Mouse (Mus musculus) liver, postnatal 0 days (tissue): ENCODE measurements at regions not wholly inside any gene's neighbourhood (a gene's known extent, or its start where the extent isn't known, plus 50 kb on each side); places are given as distances from the start of the nearest gene placed in this dataset.
A peak's percentile ranks its signal among the peaks of the same experiment; 100 is the strongest.

Experiments
- ATAC-seq: fragments of 200-750 bp; cut with Nextera tagmentation; 2 replicates; pipeline ENCODE4 v1.8.0; 2017; ENCODE audit warnings: mild to moderate bottlenecking, moderate library complexity
- DNase-seq: peaks from one replicate; pipeline ENCODE4 v3.0.0-alpha.2; 2016
- H3K27ac ChIP-seq: fragments of 300-500 bp; sonication (generic); 2 replicates; pipeline ENCODE4 v1.5.1; 2014; ENCODE audit warnings: antibody characterized with exemption, moderate library complexity, mild to moderate bottlenecking, low read depth
- H3K27me3 ChIP-seq: fragments of 300-500 bp; sonication (generic); 2 replicates; pipeline ENCODE4 v1.6.1; 2014; ENCODE audit warnings: low read length, control low read depth, mixed read lengths; ENCODE audit not compliant: insufficient read depth
- H3K36me3 ChIP-seq: fragments of 300-500 bp; sonication (generic); replicated peaks from 2 replicates; pipeline ENCODE4 v1.6.1; 2014; ENCODE audit warnings: mild to moderate bottlenecking, control low read depth, low read length, moderate library complexity, mixed read lengths; ENCODE audit not compliant: insufficient read depth
- H3K4me1 ChIP-seq: fragments of 300-500 bp; sonication (generic); 2 replicates; pipeline ENCODE4 v1.6.1; 2014; ENCODE audit warnings: antibody characterized with exemption, mild to moderate bottlenecking, control low read depth; ENCODE audit not compliant: insufficient read depth
- H3K4me2 ChIP-seq: fragments of 300-500 bp; sonication (generic); 2 replicates; pipeline ENCODE4 v1.6.1; 2014; ENCODE audit warnings: low read depth, mild to moderate bottlenecking, low read length, moderate library complexity, mixed read lengths
- H3K4me3 ChIP-seq: fragments of 300-500 bp; sonication (generic); 2 replicates; pipeline ENCODE4 v1.5.1; 2014; ENCODE audit warnings: low read depth, low read length
- H3K9ac ChIP-seq: fragments of 300-500 bp; sonication (generic); replicated peaks from 2 replicates; pipeline ENCODE4 v1.6.1; 2014; ENCODE audit warnings: mild to moderate bottlenecking, moderate library complexity
- H3K9me3 ChIP-seq: fragments of 300-500 bp; sonication (generic); 2 replicates; pipeline ENCODE4 v1.6.1; 2016; ENCODE audit warnings: mild to moderate bottlenecking, control low read depth, low read length, mixed read lengths
- CTCF ChIP-seq: sonication (generic); IDR thresholded peaks from 2 replicates; pipeline ENCODE4 v1.5.1; 2016; ENCODE audit warnings: antibody characterized with exemption, low read depth
- EP300 ChIP-seq: IDR thresholded peaks from 2 replicates; pipeline ENCODE4 v1.6.1; 2016; ENCODE audit warnings: antibody characterized with exemption, low read depth, mild to moderate bottlenecking
- WGBS: fragments of 180-500 bp; shearing (Covaris S2); extraction: QIAGEN DNeasy Blood & Tissue Kit; methylation state at CpG from one replicate; pipeline ENCODE4 v1.1.7; 2014; ENCODE audit not compliant: insufficient replicate concordance; 5-methylcytosine and 5-hydroxymethylcytosine counted together

GRCm38 (mm10) chr14:105570156-105570555 is 311.8 kb downstream of the Ndfip2 start:
- 74% methylated on average over 6 of the region's 6 CpGs for WGBS

GRCm38 (mm10) chr14:105565827-105566226 is 307.5 kb downstream of the Ndfip2 start:
- no peak for TF ChIP-seq CTCF
- no peak for TF ChIP-seq EP300
- H3K9me3 ChIP-seq = no peaks in the 10 kb centered on the region
- no peaks in the 10 kb centered on the region for H3K4me1 ChIP-seq
- H3K4me3 ChIP-seq = no peak overlapping the region
- H3K36me3 ChIP-seq = no peaks in the 10 kb centered on the region
- 74% methylated on average over 16 of the region's 16 CpGs for WGBS
- H3K27me3 ChIP-seq = no peaks in the 10 kb centered on the region
- H3K27ac ChIP-seq = no peak overlapping the region
- no peak for ATAC-seq
- no peak for DNase-seq
- H3K9ac ChIP-seq = no peak overlapping the region
- H3K4me2 ChIP-seq = no peak overlapping the region

More at GRCm38 (mm10) chr14:105570156-105570555, 311.8 kb downstream of the Ndfip2 start:
- Histone ChIP-seq H3K4me2 (no peak overlapping the region), H3K9ac (no peak overlapping the region), H3K27ac (no peak overlapping the region), H3K4me3 (no peak overlapping the region), H3K27me3 (no peaks in the 10 kb centered on the region), H3K4me1 (no peaks in the 10 kb centered on the region), H3K36me3 (no peaks in the 10 kb centered on the region), H3K9me3 (no peaks in the 10 kb centered on the region)
- TF ChIP-seq CTCF = no peak
- TF ChIP-seq EP300 = no peak
- ATAC-seq (no peak), DNase-seq (no peak)

GRCm38 (mm10) chr14:105562843-105563242 is 304.5 kb downstream of the Ndfip2 start:
- H3K4me3 ChIP-seq = no peak overlapping the region
- H3K9ac ChIP-seq = no peak overlapping the region
- H3K36me3 ChIP-seq = no peaks in the 10 kb centered on the region
- TF ChIP-seq EP300 (no peak), CTCF (no peak)
- ATAC-seq = no peak
- H3K9me3 ChIP-seq = no peaks in the 10 kb centered on the region
- H3K27me3 ChIP-seq = no peaks in the 10 kb centered on the region
- no peak overlapping the region for H3K4me2 ChIP-seq
- WGBS = 86% methylated on average over 2 of the region's 2 CpGs
- no peak overlapping the region for H3K27ac ChIP-seq
- DNase-seq = no peak
- H3K4me1 ChIP-seq = no peaks in the 10 kb centered on the region

GRCm38 (mm10) chr14:105556813-105557212 is 298.4 kb downstream of the Ndfip2 start:
- TF ChIP-seq CTCF (peak; percentile 35), EP300 (no peak)
- no peak for DNase-seq
- no peak overlapping the region for H3K9ac ChIP-seq

GRCm38 (mm10) chr14:105544066-105544465 is 285.7 kb downstream of the Ndfip2 start:
- TF ChIP-seq EP300 (no peak), CTCF (no peak)
- Histone ChIP-seq H3K36me3 (no peaks in the 10 kb centered on the region), H3K9ac (no peak overlapping the region), H3K4me1 (no peaks in the 10 kb centered on the region), H3K4me3 (no peak overlapping the region), H3K27me3 (no peaks in the 10 kb centered on the region), H3K4me2 (no peak overlapping the region), H3K9me3 (no peaks in the 10 kb centered on the region), H3K27ac (no peak overlapping the region)
- ATAC-seq = no peak
- DNase-seq = no peak
- 70% methylated on average over 3 of the region's 3 CpGs for WGBS

More at GRCm38 (mm10) chr14:105556813-105557212, 298.4 kb downstream of the Ndfip2 start:
- H3K36me3 ChIP-seq = no peaks in the 10 kb centered on the region
- no peak for ATAC-seq
- no peaks in the 10 kb centered on the region for H3K9me3 ChIP-seq
- H3K4me1 ChIP-seq = no peaks in the 10 kb centered on the region
- no peak overlapping the region for H3K4me2 ChIP-seq
- no peak overlapping the region for H3K27ac ChIP-seq
- no peaks in the 10 kb centered on the region for H3K27me3 ChIP-seq
- 58% methylated on average over 3 of the region's 3 CpGs for WGBS
- H3K4me3 ChIP-seq = no peak overlapping the region

- ATAC-seq = no peak
- Histone ChIP-seq H3K4me3 (no peak overlapping the region), H3K4me2 (0 out of 2 replicates have a peak overlapping the region, but pooled peaks have one; percentile 18), H3K4me1 (no peaks in the 10 kb centered on the region), H3K36me3 (no peaks in the 10 kb centered on the region), H3K27me3 (no peaks in the 10 kb centered on the region), H3K27ac (no peak overlapping the region), H3K9me3 (no peaks in the 10 kb centered on the region), H3K9ac (no peak overlapping the region)
- no peak for DNase-seq
- TF ChIP-seq CTCF (no peak), EP300 (no peak)
- WGBS = 29% methylated on average over 15 of the region's 15 CpGs
Observed at GRCm38 (mm10) chr14:105542486-105543145, 284.2 kb downstream of the Ndfip2 start.
